12 mouse cellular contexts compared by ENCODE assay signal in genomic region chrX:21393212-21393611, GRCm38 (mm10).
DNase-seq lines count a peak whose midpoint lies in the region; ATAC-seq and TF ChIP-seq lines count a peak whose summit lies in the region.
"Had no signal": no experiment of that assay in that cellular context is flagged by ENCODE, and none has a peak within 500 bp of the region (broad histone marks: within the 10 kb centered on the region; RNA-seq: fewer than 3 reads in every experiment).

No protein-coding gene starts in this region.

- H3K27me3 ChIP-seq in heart, embryonic 10.5 days (ENCODE audit: insufficient read depth, poor library complexity, severe bottlenecking), result no peaks in the 10 kb centered on the region
- no peaks in the 10 kb centered on the region for H3K27me3 ChIP-seq in limb, embryonic 15.5 days
- H3K27me3 ChIP-seq in forebrain, postnatal 0 days (ENCODE audit: insufficient read depth, low read length), result no peaks in the 10 kb centered on the region
- H3K27me3 ChIP-seq: forebrain, embryonic 15.5 days had no signal

- H3K27ac ChIP-seq in heart, embryonic 10.5 days, result no peak overlapping the region
- H3K27ac ChIP-seq in limb, embryonic 15.5 days, result peak overlapping the region; percentile 83
- no peak overlapping the region for H3K27ac ChIP-seq in forebrain, postnatal 0 days (ENCODE audit: low read depth, low read length)
- H3K27ac ChIP-seq: forebrain, embryonic 15.5 days; left cerebral cortex, adult 2 months; macrophage had no signal

- peak; percentile 92 for DNase-seq in heart, adult 11 months
- no peak for DNase-seq in heart, embryonic 10.5 days (ENCODE audit: low spot score)
- peak; percentile 1 for DNase-seq in adrenal gland, postnatal 25 days
- peak; percentile 14 for DNase-seq in gastrocnemius, postnatal 10 days
- DNase-seq in thymus, postnatal 0 days (ENCODE audit: low spot score), result no peak
- DNase-seq in forebrain, postnatal 0 days, result no peak
- no peak for DNase-seq in retina, embryonic 14.5 days (ENCODE audit: low spot score)
- DNase-seq: kidney, adult 2 months had no signal

- H3K9me3 ChIP-seq in heart, embryonic 10.5 days, result no peaks in the 10 kb centered on the region
- H3K9me3 ChIP-seq in limb, embryonic 15.5 days, result no peaks in the 10 kb centered on the region
- H3K9me3 ChIP-seq in forebrain, postnatal 0 days (ENCODE audit: low read length), result no peaks in the 10 kb centered on the region
- H3K9me3 ChIP-seq: forebrain, embryonic 15.5 days had no signal

- H3K4me3 ChIP-seq in heart, embryonic 10.5 days, result no peak overlapping the region
- H3K4me3 ChIP-seq in limb, embryonic 15.5 days, result no peak overlapping the region
- H3K4me3 ChIP-seq in forebrain, postnatal 0 days (ENCODE audit: low read depth, low read length), result no peak overlapping the region
- H3K4me3 ChIP-seq: forebrain, embryonic 15.5 days; left cerebral cortex, adult 2 months had no signal

- ATAC-seq in limb, embryonic 15.5 days (ENCODE audit: insufficient number of reproducible peaks, low FRiP score, low TSS enrichment, low read depth), result peak; percentile 63; the same call in 1 of the 2 replicates
- ATAC-seq in forebrain, postnatal 0 days, result no peak
- ATAC-seq: forebrain, embryonic 15.5 days had no signal

- no peak overlapping the region for H3K9ac ChIP-seq in limb, embryonic 15.5 days
- no peak overlapping the region for H3K9ac ChIP-seq in forebrain, postnatal 0 days
- H3K9ac ChIP-seq: forebrain, embryonic 15.5 days had no signal

- no peaks in the 10 kb centered on the region for H3K36me3 ChIP-seq in heart, embryonic 10.5 days
- no peaks in the 10 kb centered on the region for H3K36me3 ChIP-seq in limb, embryonic 15.5 days
- no peaks in the 10 kb centered on the region for H3K36me3 ChIP-seq in forebrain, postnatal 0 days (ENCODE audit: insufficient read depth)
- H3K36me3 ChIP-seq: forebrain, embryonic 15.5 days had no signal

- H3K4me2 ChIP-seq in limb, embryonic 15.5 days, result no peak overlapping the region
- H3K4me2 ChIP-seq in forebrain, postnatal 0 days (ENCODE audit: low read depth), result no peak overlapping the region
- H3K4me2 ChIP-seq: forebrain, embryonic 15.5 days had no signal

- 74% methylated on average over 10 of the region's 10 CpGs for WGBS in heart, embryonic 10.5 days
- 53% methylated on average over 10 of the region's 10 CpGs for WGBS in limb, embryonic 15.5 days
- 72% methylated on average over 9 of the region's 10 CpGs for WGBS in forebrain, postnatal 0 days

- no peak for TF ChIP-seq CTCF in forebrain, postnatal 0 days (IDR thresholded peaks at IDR 0.05; ENCODE audit: low read depth)

- H3K4me1 ChIP-seq in heart, embryonic 10.5 days, result no peaks in the 10 kb centered on the region
- no peaks in the 10 kb centered on the region for H3K4me1 ChIP-seq in limb, embryonic 15.5 days
- H3K4me1 ChIP-seq in forebrain, postnatal 0 days (ENCODE audit: insufficient read depth), result no peaks in the 10 kb centered on the region
- H3K4me1 ChIP-seq: forebrain, embryonic 15.5 days had no signal

Comparison
In these comparisons a context has a peak if more than half of its experiments do, and no peak if none do; other contexts are left out.
1. DNase-seq: peak in heart, adult 11 months (single experiment), adrenal gland, postnatal 25 days (single experiment) and gastrocnemius, postnatal 10 days (single experiment); none in heart, embryonic 10.5 days (single experiment), thymus, postnatal 0 days (single experiment), forebrain, postnatal 0 days (single experiment) and retina, embryonic 14.5 days (single experiment).